Mouse (Mus musculus) adrenal gland, postnatal 25 days (tissue): ENCODE data around the gene Etv1. TPM values are rescaled to one million over a fixed set of nuclear protein-coding genes. Genes with fewer than 3 reads are reported as not detected.
"Not testable (repeated sequence)": the region's sequence is repeated elsewhere in the genome, so short reads cannot be mapped to it uniquely, and the experiment has no call there.

ENCODE experiments used
- DNase-seq: peaks from one replicate; pipeline ENCODE4 v3.0.0; 2021; ENCODE audit warnings: mixed read lengths
- total RNA-seq: library from RNA; stranded (reverse); gene quantifications from 2 replicates; pipeline ENCODE4 v1.2.3, GENCODE M21; 2021

The Etv1 gene
- total RNA-seq, 1 experiment from 2014 or later = 86.7 TPM

- DNase-seq = no peak
Observed at GRCm38 (mm10) chr12:38816235-38816634, 37.1 kb downstream of the Etv1 start.

GRCm38 (mm10) chr12:38818320-38818719, 39.1 kb downstream of the Etv1 start:
- no peak for DNase-seq

- DNase-seq = no peak
Observed at GRCm38 (mm10) chr12:38820642-38821041, 41.5 kb downstream of the Etv1 start.

GRCm38 (mm10) chr12:38824405-38824804, 45.2 kb downstream of the Etv1 start:
- no peak for DNase-seq

GRCm38 (mm10) chr12:38832981-38833380, 53.8 kb downstream of the Etv1 start:
- peak; percentile 11 for DNase-seq

GRCm38 (mm10) chr12:38834581-38834980, 55.4 kb downstream of the Etv1 start:
- no peak for DNase-seq

GRCm38 (mm10) chr12:38834986-38835385, 55.8 kb downstream of the Etv1 start:
- not testable (repeated sequence) for DNase-seq

GRCm38 (mm10) chr12:38843801-38844295, 64.7 kb downstream of the Etv1 start:
- DNase-seq = no peak

GRCm38 (mm10) chr12:38847500-38848261, 68.5 kb downstream of the Etv1 start:
- DNase-seq = no peak

- no peak for DNase-seq
Observed at GRCm38 (mm10) chr12:38849994-38850393, 70.8 kb downstream of the Etv1 start.

GRCm38 (mm10) chr12:38854274-38854673, 75.1 kb downstream of the Etv1 start:
- DNase-seq = no peak

- no peak for DNase-seq
Observed at GRCm38 (mm10) chr12:38854751-38855150, 75.6 kb downstream of the Etv1 start.

GRCm38 (mm10) chr12:38859675-38860074, 80.5 kb downstream of the Etv1 start:
- DNase-seq = no peak

GRCm38 (mm10) chr12:38860168-38861115, 81.3 kb downstream of the Etv1 start:
- no peak for DNase-seq

- DNase-seq = no peak
Observed at GRCm38 (mm10) chr12:38863395-38863794, 84.2 kb downstream of the Etv1 start.

GRCm38 (mm10) chr12:38863982-38864828, 85.0 kb downstream of the Etv1 start:
- no peak for DNase-seq

GRCm38 (mm10) chr12:38874470-38874995, 95.4 kb downstream of the Etv1 start:
- DNase-seq = no peak

- DNase-seq = no peak
Observed at GRCm38 (mm10) chr12:38904516-38904915, 125.3 kb downstream of the Etv1 start.

GRCm38 (mm10) chr12:38906314-38906713, 127.1 kb downstream of the Etv1 start:
- no peak for DNase-seq

- DNase-seq = peak; percentile 28
Observed at GRCm38 (mm10) chr12:38906812-38907211, 127.6 kb downstream of the Etv1 start.

GRCm38 (mm10) chr12:38908947-38909346, 129.8 kb downstream of the Etv1 start:
- no peak for DNase-seq
